23 mouse cellular contexts compared by ENCODE assay signal in the genomic region with DNA sequence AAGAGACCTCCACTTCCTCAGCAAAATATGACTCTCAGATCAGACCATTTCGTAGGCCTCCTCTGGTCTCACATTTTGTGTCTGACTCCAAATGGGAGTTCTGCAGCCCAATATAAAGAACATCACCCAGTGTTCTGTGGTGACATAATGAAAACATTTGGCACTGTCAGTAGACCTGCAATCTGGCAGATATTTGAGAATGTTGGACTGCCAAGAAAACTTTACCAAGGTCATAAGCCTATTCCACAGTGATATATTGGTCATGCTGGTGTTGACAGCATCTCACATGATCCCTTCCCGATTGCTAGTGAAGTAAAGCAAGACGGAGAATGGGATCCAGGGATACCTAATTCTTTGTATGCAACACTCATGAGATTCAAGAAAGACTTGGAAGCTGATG.
A peak's percentile ranks its signal among the peaks of the same experiment; 100 is the strongest.
DNase-seq lines count a peak whose midpoint lies in the region; ATAC-seq and TF ChIP-seq lines count a peak whose summit lies in the region.
"Had no signal": no experiment of that assay in that cellular context is flagged by ENCODE, and none has a peak within 500 bp of the region (broad histone marks: within the 10 kb centered on the region; RNA-seq: fewer than 3 reads in every experiment).

No protein-coding gene starts in this region.

- no peak overlapping the region for H3K27ac ChIP-seq in heart, adult 2 months
- no peak overlapping the region for H3K27ac ChIP-seq in heart, embryonic 11.5 days (ENCODE audit: low read depth, low read length)
- H3K27ac ChIP-seq: embryonic facial prominence, embryonic 12.5 days; forebrain, embryonic 15.5 days; hindbrain, embryonic 14.5 days; limb, embryonic 15.5 days; liver, embryonic 14.5 days; lung, embryonic 15.5 days; midbrain, embryonic 12.5 days; neural tube, embryonic 15.5 days had no signal

- no peak overlapping the region for H3K9ac ChIP-seq in heart, adult 2 months (ENCODE audit: low read depth, low read length)
- no peak overlapping the region for H3K9ac ChIP-seq in heart, embryonic 11.5 days (ENCODE audit: low read depth, low read length)
- H3K9ac ChIP-seq: embryonic facial prominence, embryonic 12.5 days; forebrain, embryonic 15.5 days; hindbrain, embryonic 14.5 days; limb, embryonic 15.5 days; liver, embryonic 14.5 days; lung, embryonic 15.5 days; midbrain, embryonic 12.5 days; neural tube, embryonic 15.5 days had no signal

- H3K4me3 ChIP-seq in heart, adult 2 months = no peak overlapping the region
- no peak overlapping the region for H3K4me3 ChIP-seq in heart, embryonic 11.5 days (ENCODE audit: low read depth, low read length)
- H3K4me3 ChIP-seq: embryonic facial prominence, embryonic 12.5 days; erythroblast, embryonic 14.5 days; forebrain, embryonic 15.5 days; limb, embryonic 15.5 days; lung, embryonic 15.5 days; midbrain, embryonic 12.5 days; neural tube, embryonic 15.5 days had no signal

- no peaks in the 10 kb centered on the region for H3K9me3 ChIP-seq in heart, embryonic 11.5 days (replicated peaks; ENCODE audit: control insufficient read depth, low read length)
- H3K9me3 ChIP-seq: embryonic facial prominence, embryonic 12.5 days; forebrain, embryonic 15.5 days; limb, embryonic 15.5 days; lung, embryonic 15.5 days; midbrain, embryonic 12.5 days; neural tube, embryonic 15.5 days had no signal

- H3K4me1 ChIP-seq in heart, adult 2 months (ENCODE audit: control insufficient read depth, insufficient read depth, low read length) = no peaks in the 10 kb centered on the region
- no peaks in the 10 kb centered on the region for H3K4me1 ChIP-seq in heart, embryonic 11.5 days (ENCODE audit: control insufficient read depth, insufficient read depth, low read length)
- H3K4me1 ChIP-seq: embryonic facial prominence, embryonic 12.5 days; forebrain, embryonic 15.5 days; limb, embryonic 15.5 days; lung, embryonic 15.5 days; midbrain, embryonic 12.5 days; neural tube, embryonic 15.5 days had no signal

- no peaks in the 10 kb centered on the region for H3K36me3 ChIP-seq in heart, adult 2 months (ENCODE audit: control insufficient read depth, insufficient read depth, low read length)
- no peaks in the 10 kb centered on the region for H3K36me3 ChIP-seq in heart, embryonic 11.5 days (ENCODE audit: control insufficient read depth, insufficient read depth, low read length)
- H3K36me3 ChIP-seq: embryonic facial prominence, embryonic 12.5 days; forebrain, embryonic 15.5 days; limb, embryonic 15.5 days; lung, embryonic 15.5 days; midbrain, embryonic 12.5 days; neural tube, embryonic 15.5 days had no signal

- H3K79me2 ChIP-seq in heart, adult 2 months (replicated peaks; ENCODE audit: control insufficient read depth, insufficient read depth, low read length) = no peaks in the 10 kb centered on the region

- no peak for ATAC-seq in heart, embryonic 11.5 days (replicated peaks; ENCODE audit: insufficient number of reproducible peaks, low FRiP score, low TSS enrichment)
- ATAC-seq: forebrain, embryonic 15.5 days; inflammation-experienced regulatory T-cells, adult 6 months; Patski had no signal

- WGBS in heart, adult 2 months = 46% methylated on average over 3 of the region's 3 CpGs
- WGBS in heart, embryonic 11.5 days (ENCODE audit: insufficient replicate concordance) = 70% methylated on average over 3 of the region's 3 CpGs

- TF ChIP-seq EP300 in heart, adult 2 months (IDR thresholded peaks at IDR 0.05; ENCODE audit: insufficient read depth, low read depth, low read length) = no peak

- intact Hi-C loops in heart, adult 2 months (cut with DNase I) = no loop called here

- no peak for TF ChIP-seq POLR2A in heart, adult 2 months (IDR thresholded peaks at IDR 0.05; ENCODE audit: insufficient read depth, low read depth, low read length)

- no peak overlapping the region for H3K4me2 ChIP-seq in heart, embryonic 11.5 days
- H3K4me2 ChIP-seq: embryonic facial prominence, embryonic 12.5 days; forebrain, embryonic 15.5 days; hindbrain, embryonic 14.5 days; limb, embryonic 15.5 days; lung, embryonic 15.5 days; midbrain, embryonic 12.5 days; neural tube, embryonic 15.5 days had no signal

- TF ChIP-seq CTCF in heart, adult 2 months (IDR thresholded peaks at IDR 0.05) = no peak

- peak; percentile 5 for DNase-seq in adrenal gland, postnatal 14 days
- DNase-seq in adrenal gland, postnatal 25 days = no peak
- peak; percentile 13 to 21 for DNase-seq in heart, adult 2 months
- peak; percentile 76 for DNase-seq in 3T3-L1 (ENCODE audit: low read depth, low spot score)
- peak; percentile 11 for DNase-seq in gastrocnemius, postnatal 25 days
- no peak for DNase-seq in left cerebral cortex, adult 9 months (ENCODE audit: low spot score in 2 of 2)
- no peak for DNase-seq in cerebellum, postnatal 4 days (ENCODE audit: low spot score in 2 of 2)
- DNase-seq: cerebellum, adult 11 months; cerebellum, postnatal 10 days; kidney, adult 18-20 months; kidney, postnatal 4 days had no signal

- no peaks in the 10 kb centered on the region for H3K27me3 ChIP-seq in heart, adult 2 months (ENCODE audit: control insufficient read depth, insufficient read depth, low read length)
- no peaks in the 10 kb centered on the region for H3K27me3 ChIP-seq in heart, embryonic 11.5 days (ENCODE audit: control insufficient read depth, insufficient read depth, low read length)
- H3K27me3 ChIP-seq: embryonic facial prominence, embryonic 12.5 days; forebrain, embryonic 15.5 days; limb, embryonic 15.5 days; lung, embryonic 15.5 days; midbrain, embryonic 12.5 days; neural tube, embryonic 15.5 days; Patski had no signal

Comparison
In these comparisons a context has a peak if more than half of its experiments do, and no peak if none do; other contexts are left out.
1. DNase-seq: peak in adrenal gland, postnatal 14 days (single experiment), heart, adult 2 months (2 of 2), 3T3-L1 (single experiment) and gastrocnemius, postnatal 25 days (single experiment); none in adrenal gland, postnatal 25 days (single experiment), left cerebral cortex, adult 9 months (0 of 2) and cerebellum, postnatal 4 days (0 of 2).